Mouse (Mus musculus): Measurements from ENCODE around the gene Thap7. TPM values are rescaled to one million over a fixed set of nuclear protein-coding genes. Genes with fewer than 3 reads are reported as not detected.
"Not testable (repeated sequence)": the region's sequence is repeated elsewhere in the genome, so short reads cannot be mapped to it uniquely, and the experiment has no call there.

Gene Thap7
- polyA plus RNA-seq, 1 experiment from 2014 or later, result 66.6 TPM

DNA sequence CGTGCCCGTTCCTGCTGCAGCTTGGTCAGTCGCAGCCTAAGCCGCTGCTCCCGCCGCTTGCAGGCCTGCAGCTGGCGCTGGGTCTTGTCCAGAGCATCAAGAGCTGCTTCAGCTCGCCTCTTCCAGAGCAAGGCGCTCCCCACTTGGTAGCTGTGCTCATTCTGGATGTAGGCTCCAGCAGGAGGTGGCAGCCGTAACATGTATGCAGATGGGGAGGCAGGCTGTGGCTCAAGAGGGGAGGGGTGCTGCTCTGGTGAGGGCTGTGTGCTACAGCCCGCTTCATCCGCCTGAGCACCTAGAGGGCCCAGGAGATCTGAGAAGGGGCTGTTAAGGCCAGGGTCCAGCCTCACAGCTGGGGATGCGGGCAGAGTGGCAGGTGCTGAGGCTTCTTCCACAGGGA is 2.7 kb downstream of the Thap7 start:
- 90% methylated on average over 13 of the region's 13 CpGs for WGBS
- peaks cover 18% of the 10 kb centered on the region for H3K4me1 ChIP-seq
- ATAC-seq (ENCODE audit: insufficient number of reproducible peaks, insufficient read depth, low FRiP score, low TSS enrichment), result no peak
- H3K36me3 ChIP-seq, result peaks cover 55% of the 10 kb centered on the region
- H3K4me2 ChIP-seq (replicated peaks), result no peak overlapping the region
- H3K9ac ChIP-seq, result no peak overlapping the region
- H3K4me3 ChIP-seq, result no peak overlapping the region
- H3K9me3 ChIP-seq, result no peaks in the 10 kb centered on the region
- no peaks in the 10 kb centered on the region for H3K27me3 ChIP-seq
- H3K27ac ChIP-seq, result no peak overlapping the region

DNA sequence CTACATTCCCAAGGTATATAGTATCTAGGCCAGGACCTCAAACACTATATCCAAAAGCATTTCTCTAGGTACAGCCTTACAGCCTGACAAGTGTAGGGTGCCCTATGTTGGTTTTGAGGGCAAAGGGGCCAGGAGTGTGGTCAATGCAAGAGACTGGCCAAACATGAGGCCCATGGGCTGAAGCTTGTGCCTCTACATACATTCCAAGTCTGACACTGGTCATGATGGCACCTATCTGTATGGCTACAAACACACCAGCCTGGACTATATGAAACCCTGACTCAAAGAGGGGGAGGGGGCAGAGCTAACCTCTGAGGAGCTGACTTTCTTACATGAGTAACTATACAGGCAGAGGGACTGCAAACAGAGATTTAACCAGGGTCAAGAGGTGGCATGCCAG is 3.3 kb downstream of the Thap7 start:
- Histone ChIP-seq H3K27ac (no peak overlapping the region), H3K4me3 (no peak overlapping the region), H3K4me1 (peaks cover 18% of the 10 kb centered on the region), H3K4me2 (replicated peaks) (no peak overlapping the region), H3K27me3 (no peaks in the 10 kb centered on the region), H3K36me3 (peaks cover 62% of the 10 kb centered on the region), H3K9ac (no peak overlapping the region), H3K9me3 (no peaks in the 10 kb centered on the region)
- ATAC-seq (ENCODE audit: insufficient number of reproducible peaks, insufficient read depth, low FRiP score, low TSS enrichment), result no peak

DNA sequence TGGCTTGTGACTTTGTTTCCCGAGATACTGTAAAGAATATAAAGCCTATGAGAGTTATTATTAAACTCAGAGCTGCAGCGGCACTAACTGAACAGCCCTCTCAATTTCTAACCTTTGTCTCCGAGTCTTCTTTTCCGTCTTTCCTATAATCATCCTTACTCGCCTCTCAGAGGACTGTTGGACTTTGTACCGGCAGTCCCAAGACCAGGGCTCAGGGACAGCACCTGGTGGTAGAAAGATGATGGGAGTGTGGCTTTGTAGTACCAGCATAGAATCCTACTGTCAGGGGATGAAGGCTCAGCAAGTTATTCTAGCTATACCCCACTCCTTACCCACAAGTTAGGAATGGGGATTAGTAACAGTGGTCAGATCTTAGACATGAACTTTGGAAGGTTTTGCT is 4.7 kb downstream of the Thap7 start:
- no peak overlapping the region for H3K27ac ChIP-seq
- H3K9ac ChIP-seq, result no peak overlapping the region
- H3K27me3 ChIP-seq, result no peaks in the 10 kb centered on the region
- H3K4me2 ChIP-seq (replicated peaks), result no peak overlapping the region
- no peaks in the 10 kb centered on the region for H3K9me3 ChIP-seq
- peaks cover 75% of the 10 kb centered on the region for H3K36me3 ChIP-seq
- 90% methylated on average over 6 of the region's 6 CpGs for WGBS
- H3K4me1 ChIP-seq, result peaks cover 13% of the 10 kb centered on the region
- ATAC-seq (ENCODE audit: insufficient number of reproducible peaks, insufficient read depth, low FRiP score, low TSS enrichment), result no peak
- H3K4me3 ChIP-seq, result no peak overlapping the region

DNA sequence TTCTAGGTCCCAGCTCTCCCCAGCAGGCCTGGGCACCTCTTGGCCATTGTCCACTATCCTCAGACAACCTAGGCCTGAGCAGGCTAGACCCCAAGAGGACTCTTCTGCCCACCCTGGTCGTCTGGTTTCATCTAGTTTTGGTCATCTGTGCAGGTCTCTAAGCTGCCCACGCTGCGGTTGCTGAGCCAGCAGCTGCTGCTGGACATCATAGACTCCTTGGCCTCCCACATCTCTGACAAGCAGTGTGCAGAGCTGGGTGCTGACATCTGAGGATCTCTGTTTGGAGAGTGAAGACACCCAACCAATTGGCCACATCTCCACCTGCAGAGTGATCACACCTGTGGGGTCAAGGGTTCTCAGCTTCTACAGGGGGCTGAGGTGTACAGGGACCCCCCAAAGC is 5.4 kb downstream of the Thap7 start:
- peaks cover 82% of the 10 kb centered on the region for H3K36me3 ChIP-seq
- 79% methylated on average over 3 of the region's 3 CpGs for WGBS
- ATAC-seq (ENCODE audit: insufficient number of reproducible peaks, insufficient read depth, low FRiP score, low TSS enrichment), result no peak
- H3K4me2 ChIP-seq (replicated peaks), result no peak overlapping the region
- H3K27me3 ChIP-seq, result no peaks in the 10 kb centered on the region
- peaks cover 13% of the 10 kb centered on the region for H3K4me1 ChIP-seq
- H3K27ac ChIP-seq, result no peak overlapping the region
- no peaks in the 10 kb centered on the region for H3K9me3 ChIP-seq
- H3K4me3 ChIP-seq, result no peak overlapping the region
- H3K9ac ChIP-seq, result no peak overlapping the region

GRCm38 (mm10) chr16:17524156-17524555 is 6.8 kb downstream of the Thap7 start:
- no peaks in the 10 kb centered on the region for H3K9me3 ChIP-seq
- H3K36me3 ChIP-seq, result peaks cover 96% of the 10 kb centered on the region
- no peaks in the 10 kb centered on the region for H3K27me3 ChIP-seq
- H3K4me1 ChIP-seq, result peaks cover 2% of the 10 kb centered on the region; the same call in 1 of the 2 replicates
- H3K4me3 ChIP-seq, result no peak overlapping the region
- H3K9ac ChIP-seq, result no peak overlapping the region
- H3K27ac ChIP-seq, result no peak overlapping the region
- no peak for ATAC-seq (ENCODE audit: insufficient number of reproducible peaks, insufficient read depth, low FRiP score, low TSS enrichment)
- 91% methylated on average over 11 of the region's 11 CpGs for WGBS
- no peak overlapping the region for H3K4me2 ChIP-seq (replicated peaks)

GRCm38 (mm10) chr16:17518910-17519309 is 12.0 kb downstream of the Thap7 start:
- no peaks in the 10 kb centered on the region for H3K4me1 ChIP-seq
- WGBS, result 88% methylated on average over 2 of the region's 2 CpGs
- H3K4me3 ChIP-seq, result no peak overlapping the region
- no peak overlapping the region for H3K9ac ChIP-seq
- no peaks in the 10 kb centered on the region for H3K27me3 ChIP-seq
- no peak overlapping the region for H3K27ac ChIP-seq
- no peak overlapping the region for H3K4me2 ChIP-seq (replicated peaks)
- peaks cover 92% of the 10 kb centered on the region for H3K36me3 ChIP-seq
- H3K9me3 ChIP-seq, result no peaks in the 10 kb centered on the region
- ATAC-seq (ENCODE audit: insufficient number of reproducible peaks, insufficient read depth, low FRiP score, low TSS enrichment), result no peak

GRCm38 (mm10) chr16:17511431-17511830 is 19.5 kb downstream of the Thap7 start:
- Histone ChIP-seq H3K27me3 (no peaks in the 10 kb centered on the region), H3K9me3 (no peaks in the 10 kb centered on the region), H3K4me2 (replicated peaks) (no peak overlapping the region), H3K4me3 (no peak overlapping the region), H3K4me1 (peaks cover 11% of the 10 kb centered on the region), H3K36me3 (peaks cover 47% of the 10 kb centered on the region), H3K27ac (no peak overlapping the region), H3K9ac (no peak overlapping the region)
- WGBS, result 93% methylated on average over 4 of the region's 4 CpGs
- ATAC-seq (ENCODE audit: insufficient number of reproducible peaks, insufficient read depth, low FRiP score, low TSS enrichment), result no peak

DNA sequence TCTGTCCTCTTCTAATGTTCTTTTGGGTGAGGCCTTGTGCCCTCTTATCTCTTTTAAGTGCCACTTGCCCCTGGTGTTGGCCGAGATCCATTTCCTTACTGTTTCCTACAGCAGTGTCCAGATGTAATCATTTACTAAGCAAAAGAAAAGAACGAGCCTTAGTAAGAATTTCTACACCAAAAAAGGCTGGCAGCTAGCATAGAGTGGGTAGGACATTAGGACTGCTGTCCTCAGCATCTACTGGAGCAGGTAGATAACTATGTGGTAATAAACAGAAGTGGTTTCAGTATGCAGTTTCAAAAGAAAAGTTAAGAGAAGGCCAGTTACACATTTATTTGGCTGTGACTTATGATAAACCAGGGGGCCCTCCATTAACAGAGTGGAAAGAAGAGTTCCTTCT is 20.2 kb downstream of the Thap7 start:
- no peak for ATAC-seq (ENCODE audit: insufficient number of reproducible peaks, insufficient read depth, low FRiP score, low TSS enrichment)
- H3K9ac ChIP-seq, result no peak overlapping the region
- H3K27me3 ChIP-seq, result no peaks in the 10 kb centered on the region
- WGBS, result 86% methylated on average over 2 of the region's 2 CpGs
- no peak overlapping the region for H3K27ac ChIP-seq
- no peak overlapping the region for H3K4me3 ChIP-seq
- no peak overlapping the region for H3K4me2 ChIP-seq (replicated peaks)
- no peaks in the 10 kb centered on the region for H3K9me3 ChIP-seq
- H3K4me1 ChIP-seq, result peaks cover 11% of the 10 kb centered on the region
- peaks cover 41% of the 10 kb centered on the region for H3K36me3 ChIP-seq

DNA sequence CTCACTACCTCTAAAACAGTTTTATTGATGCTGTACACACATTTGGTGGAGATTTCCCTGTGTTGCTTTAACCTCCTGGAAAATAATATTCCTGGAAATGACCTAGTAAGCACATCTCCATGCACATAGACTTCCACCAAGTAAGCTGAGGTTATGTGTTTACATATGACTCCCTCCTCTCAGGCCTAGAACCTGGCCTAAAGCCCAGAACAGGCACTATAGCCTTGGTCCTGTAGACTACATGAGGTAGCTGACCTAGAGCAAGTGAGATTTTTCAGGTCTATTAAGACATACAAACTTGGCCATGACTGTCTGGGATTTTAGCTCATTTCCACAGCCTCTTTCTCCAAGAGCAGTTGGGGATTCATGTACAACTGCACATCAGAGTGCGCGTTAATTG is 20.8 kb downstream of the Thap7 start:
- H3K9me3 ChIP-seq, result no peaks in the 10 kb centered on the region
- H3K4me1 ChIP-seq, result peaks cover 11% of the 10 kb centered on the region
- peaks cover 35% of the 10 kb centered on the region for H3K36me3 ChIP-seq
- no peak overlapping the region for H3K9ac ChIP-seq
- peak overlapping the region; percentile 80; the same call in 1 of the 2 replicates for H3K4me2 ChIP-seq (replicated peaks)
- WGBS, result 99% methylated on average over 2 of the region's 2 CpGs
- no peaks in the 10 kb centered on the region for H3K27me3 ChIP-seq
- H3K4me3 ChIP-seq, result no peak overlapping the region
- ATAC-seq (ENCODE audit: insufficient number of reproducible peaks, insufficient read depth, low FRiP score, low TSS enrichment), result no peak
- H3K27ac ChIP-seq, result no peak overlapping the region

- H3K9me3 ChIP-seq, result no peaks in the 10 kb centered on the region
- peaks cover 30% of the 10 kb centered on the region for H3K36me3 ChIP-seq
- H3K9ac ChIP-seq, result peak overlapping the region; percentile 79
- WGBS, result 13% methylated on average over 9 of the region's 9 CpGs
- H3K4me1 ChIP-seq, result peaks cover 11% of the 10 kb centered on the region
- peak overlapping the region; percentile 91 for H3K27ac ChIP-seq
- peak overlapping the region; percentile 70 for H3K4me3 ChIP-seq
- peak overlapping the region; percentile 80 for H3K4me2 ChIP-seq (replicated peaks)
- ATAC-seq (ENCODE audit: insufficient number of reproducible peaks, insufficient read depth, low FRiP score, low TSS enrichment), result no peak; the same call in 1 of the 2 replicates
- H3K27me3 ChIP-seq, result no peaks in the 10 kb centered on the region
Measured at GRCm38 (mm10) chr16:17509240-17509597, 21.7 kb downstream of the Thap7 start.

GRCm38 (mm10) chr16:17508546-17509239 is 22.2 kb downstream of the Thap7 start, which contains the start of gene Lztr1:
Gene Lztr1 (plus strand): TSS chr16:17508688.
- Histone ChIP-seq H3K36me3 (peaks cover 25% of the 10 kb centered on the region), H3K4me3 (peak within 1 kb of the TSS; percentile 70), H3K4me1 (peaks cover 11% of the 10 kb centered on the region), H3K4me2 (replicated peaks) (peak within 1 kb of the TSS; percentile 80), H3K27me3 (no peaks in the 10 kb centered on the region), H3K9ac (peak within 1 kb of the TSS; percentile 79), H3K27ac (peak within 1 kb of the TSS; percentile 91), H3K9me3 (no peaks in the 10 kb centered on the region)
- WGBS, result under 1% methylated on average over 50 of the region's 50 CpGs
- peak; percentile 97 for ATAC-seq (ENCODE audit: insufficient number of reproducible peaks, insufficient read depth, low FRiP score, low TSS enrichment)

GRCm38 (mm10) chr16:17508031-17508430 is 22.9 kb downstream of the Thap7 start:
- H3K4me1 ChIP-seq, result peaks cover 11% of the 10 kb centered on the region
- H3K9ac ChIP-seq, result peak overlapping the region; percentile 79
- peak overlapping the region; percentile 91 for H3K27ac ChIP-seq
- H3K4me3 ChIP-seq, result peak overlapping the region; percentile 70
- WGBS, result 31% methylated on average over 3 of the region's 3 CpGs
- H3K4me2 ChIP-seq (replicated peaks), result peak overlapping the region; percentile 80
- not testable (repeated sequence) for H3K27me3 ChIP-seq; H3K9me3 ChIP-seq; ATAC-seq (ENCODE audit: insufficient number of reproducible peaks, insufficient read depth, low FRiP score, low TSS enrichment)
- H3K36me3 ChIP-seq, result peaks cover 19% of the 10 kb centered on the region

Measured in embryonic facial prominence, embryonic 12.5 days (tissue).